Mouse (Mus musculus): ENCODE measurements around the gene Ppm1d.

The Ppm1d gene

GRCm38 (mm10) chr11:85329167-85329894, 18.3 kb downstream of the Ppm1d start:
- no peak for DNase-seq (ENCODE audit: low read depth, low spot score)

GRCm38 (mm10) chr11:85334778-85335177, 23.7 kb downstream of the Ppm1d start:
- DNase-seq (ENCODE audit: low read depth, low spot score), result peak; percentile 62

GRCm38 (mm10) chr11:85339173-85339831, 28.3 kb downstream of the Ppm1d start:
- no peak for DNase-seq (ENCODE audit: low read depth, low spot score)

GRCm38 (mm10) chr11:85340070-85340616, 29.1 kb downstream of the Ppm1d start:
- no peak for DNase-seq (ENCODE audit: low read depth, low spot score)

GRCm38 (mm10) chr11:85352539-85353380, 41.7 kb downstream of the Ppm1d start, which contains the start of gene Bcas3:
Gene Bcas3 (plus strand): TSS chr11:85353167.
- DNase-seq (ENCODE audit: low read depth, low spot score), result peak; percentile 99

GRCm38 (mm10) chr11:85353819-85354218, 42.8 kb downstream of the Ppm1d start:
- DNase-seq (ENCODE audit: low read depth, low spot score), result no peak

- peak; percentile 54 for DNase-seq (ENCODE audit: low read depth, low spot score)
Measured at GRCm38 (mm10) chr11:85359641-85360040, 48.6 kb downstream of the Ppm1d start.

- no peak for DNase-seq (ENCODE audit: low read depth, low spot score)
Measured at GRCm38 (mm10) chr11:85361621-85362020, 50.6 kb downstream of the Ppm1d start.

GRCm38 (mm10) chr11:85366168-85366567, 55.1 kb downstream of the Ppm1d start:
- no peak for DNase-seq (ENCODE audit: low read depth, low spot score)

- peak; percentile 88 for DNase-seq (ENCODE audit: low read depth, low spot score)
Measured at GRCm38 (mm10) chr11:85367823-85368222, 56.8 kb downstream of the Ppm1d start.

- DNase-seq (ENCODE audit: low read depth, low spot score), result peak; percentile 92
Measured at GRCm38 (mm10) chr11:85379091-85379490, 68.0 kb downstream of the Ppm1d start.

- DNase-seq (ENCODE audit: low read depth, low spot score), result no peak
Measured at GRCm38 (mm10) chr11:85380046-85380445, 69.0 kb downstream of the Ppm1d start.

GRCm38 (mm10) chr11:85382055-85382454, 71.0 kb downstream of the Ppm1d start:
- DNase-seq (ENCODE audit: low read depth, low spot score), result peak; percentile 87

GRCm38 (mm10) chr11:85383975-85384821, 73.2 kb downstream of the Ppm1d start:
- peak; percentile 76 for DNase-seq (ENCODE audit: low read depth, low spot score)

GRCm38 (mm10) chr11:85392179-85392863, 81.3 kb downstream of the Ppm1d start:
- DNase-seq (ENCODE audit: low read depth, low spot score), result no peak

GRCm38 (mm10) chr11:85392864-85393220, 81.8 kb downstream of the Ppm1d start:
- DNase-seq (ENCODE audit: low read depth, low spot score), result no peak

GRCm38 (mm10) chr11:85393990-85394389, 82.9 kb downstream of the Ppm1d start:
- no peak for DNase-seq (ENCODE audit: low read depth, low spot score)

GRCm38 (mm10) chr11:85395361-85395760, 84.3 kb downstream of the Ppm1d start:
- no peak for DNase-seq (ENCODE audit: low read depth, low spot score)

All from 3T3-L1 (cell line).